Mouse (Mus musculus): ENCODE measurements at regions not wholly inside any gene's neighbourhood (a gene's known extent, or its start where the extent isn't known, plus 50 kb on each side); places are given as distances from the start of the nearest gene placed in this dataset.
"Not testable (repeated sequence)": the region's sequence is repeated elsewhere in the genome, so short reads cannot be mapped to it uniquely, and the experiment has no call there.

GRCm38 (mm10) chr4:131160135-131160534 lies 215.9 kb downstream of the Matn1 start:
- DNase-seq (ENCODE audit: low spot score in 2 of 2): no peak

- DNase-seq (ENCODE audit: low spot score in 2 of 2): no peak
Observed at GRCm38 (mm10) chr4:131161501-131161900, 217.3 kb downstream of the Matn1 start.

GRCm38 (mm10) chr4:131163782-131164315 lies 219.7 kb downstream of the Matn1 start:
- no peak for DNase-seq (ENCODE audit: low spot score in 2 of 2)

GRCm38 (mm10) chr4:131166574-131167270 lies 222.5 kb downstream of the Matn1 start:
- DNase-seq (ENCODE audit: low spot score in 2 of 2): no peak

GRCm38 (mm10) chr4:131167921-131168320 lies 223.7 kb downstream of the Matn1 start:
- no peak for DNase-seq (ENCODE audit: low spot score in 2 of 2)

- DNase-seq (ENCODE audit: low spot score in 2 of 2): no peak
Observed at GRCm38 (mm10) chr4:131173783-131174460, 229.7 kb downstream of the Matn1 start.

- no peak for DNase-seq (ENCODE audit: low spot score in 2 of 2)
Observed at GRCm38 (mm10) chr4:131176701-131177100, 232.5 kb downstream of the Matn1 start.

GRCm38 (mm10) chr4:131177889-131178288 lies 233.7 kb downstream of the Matn1 start:
- DNase-seq (ENCODE audit: low spot score in 2 of 2): no peak

GRCm38 (mm10) chr4:131178642-131179041 lies 234.5 kb downstream of the Matn1 start:
- DNase-seq (ENCODE audit: low spot score in 2 of 2): not testable (repeated sequence)

- DNase-seq (ENCODE audit: low spot score in 2 of 2): no peak
Observed at GRCm38 (mm10) chr4:131188066-131188465, 243.9 kb downstream of the Matn1 start.

- no peak for DNase-seq (ENCODE audit: low spot score in 2 of 2)
Observed at GRCm38 (mm10) chr4:131191106-131191880, 247.1 kb downstream of the Matn1 start.

GRCm38 (mm10) chr4:131193900-131194419 lies 249.8 kb downstream of the Matn1 start:
- DNase-seq (ENCODE audit: low spot score in 2 of 2): no peak

- DNase-seq (ENCODE audit: low spot score in 2 of 2): no peak
Observed at GRCm38 (mm10) chr4:131196147-131196546, 252.0 kb downstream of the Matn1 start.

- DNase-seq (ENCODE audit: low spot score in 2 of 2): no peak
Observed at GRCm38 (mm10) chr4:131203721-131204120, 259.5 kb downstream of the Matn1 start.

GRCm38 (mm10) chr4:131204722-131205121 lies 260.5 kb downstream of the Matn1 start:
- no peak for DNase-seq (ENCODE audit: low spot score in 2 of 2)

- DNase-seq (ENCODE audit: low spot score in 2 of 2): no peak
Observed at GRCm38 (mm10) chr4:131205127-131205526, 260.9 kb downstream of the Matn1 start.

GRCm38 (mm10) chr4:131205685-131206084 lies 261.5 kb downstream of the Matn1 start:
- DNase-seq (ENCODE audit: low spot score in 2 of 2): no peak

- DNase-seq (ENCODE audit: low spot score in 2 of 2): no peak
Observed at GRCm38 (mm10) chr4:131206181-131206885, 262.1 kb downstream of the Matn1 start.

- DNase-seq (ENCODE audit: low spot score in 2 of 2): no peak
Observed at GRCm38 (mm10) chr4:131206886-131207200, 262.7 kb downstream of the Matn1 start.

GRCm38 (mm10) chr4:131207249-131207648 lies 263.1 kb downstream of the Matn1 start:
- DNase-seq (ENCODE audit: low spot score in 2 of 2): no peak

- DNase-seq (ENCODE audit: low spot score in 2 of 2): no peak
Observed at GRCm38 (mm10) chr4:131208166-131208565, 264.0 kb downstream of the Matn1 start.

- no peak for DNase-seq (ENCODE audit: low spot score in 2 of 2)
Observed at GRCm38 (mm10) chr4:131208637-131209036, 264.5 kb downstream of the Matn1 start.
